Mouse (Mus musculus) hindbrain, embryonic 15.5 days (tissue): ENCODE results near the gene Med16. TPM values are rescaled to one million over a fixed set of nuclear protein-coding genes. Genes with fewer than 3 reads are reported as not detected.
A peak's percentile ranks its signal among the peaks of the same experiment; 100 is the strongest.

Source experiments
- ATAC-seq: fragments of 200-750 bp; cut with Nextera tagmentation; 2 replicates; pipeline ENCODE4 v1.8.0; 2017; ENCODE audit warnings: low read depth, moderate number of reproducible peaks, moderate TSS enrichment; ENCODE audit not compliant: low FRiP score
- H3K27ac ChIP-seq: fragments of 300-500 bp; sonication (generic); replicated peaks from 2 replicates; pipeline ENCODE4 v1.5.1; 2015; ENCODE audit warnings: mild to moderate bottlenecking, inconsistent platforms
- H3K27me3 ChIP-seq: fragments of 300-500 bp; sonication (generic); 2 replicates; pipeline ENCODE4 v1.6.1; 2015; ENCODE audit warnings: control low read depth, inconsistent platforms
- H3K36me3 ChIP-seq: fragments of 300-500 bp; sonication (generic); 2 replicates; pipeline ENCODE4 v1.6.1; 2015; ENCODE audit warnings: control low read depth, inconsistent platforms
- H3K4me1 ChIP-seq: fragments of 300-500 bp; sonication (generic); replicated peaks from 2 replicates; pipeline ENCODE4 v1.6.1; 2015; ENCODE audit warnings: control low read depth, inconsistent platforms
- H3K4me2 ChIP-seq: fragments of 300-500 bp; sonication (generic); 2 replicates; pipeline ENCODE4 v1.6.1; 2015; ENCODE audit warnings: moderate library complexity, mild to moderate bottlenecking, inconsistent platforms
- H3K4me3 ChIP-seq: fragments of 300-500 bp; sonication (generic); 2 replicates; pipeline ENCODE4 v1.5.1; 2015; ENCODE audit warnings: mild to moderate bottlenecking, inconsistent platforms
- H3K9ac ChIP-seq: fragments of 300-500 bp; sonication (generic); 2 replicates; pipeline ENCODE4 v1.6.1; 2015; ENCODE audit warnings: inconsistent platforms
- H3K9me3 ChIP-seq: fragments of 300-500 bp; sonication (generic); 2 replicates; pipeline ENCODE4 v1.6.1; 2016; ENCODE audit warnings: control low read depth, inconsistent platforms
- WGBS: fragments of 180-500 bp; shearing (Covaris S2); methylation state at CpG from one replicate; pipeline ENCODE4 v1.1.7; 2015; 5-methylcytosine and 5-hydroxymethylcytosine counted together
- polyA plus RNA-seq: library from polyadenylated mRNA; unstranded; fragments of >200 nt; fragmentation: Nextera tagmentation; extraction: Ambion mirVana; gene quantifications from 2 replicates; pipeline ENCODE4 v1.2.1, GENCODE M21; 2015

Med16 gene
- polyA plus RNA-seq, 1 experiment from 2014 or later: 54.2 TPM

- Histone ChIP-seq H3K9me3 (no peaks in the 10 kb centered on the region), H3K4me1 (peaks cover 59% of the 10 kb centered on the region), H3K27me3 (no peaks in the 10 kb centered on the region), H3K27ac (no peak overlapping the region), H3K4me2 (peak overlapping the region; percentile 19; the same call in 1 of the 2 replicates), H3K4me3 (no peak overlapping the region), H3K9ac (no peak overlapping the region), H3K36me3 (0 out of 2 replicates have a peak, but pooled peaks cover 4% of the 10 kb centered on the region)
- WGBS: 57% methylated on average over 16 of the region's 16 CpGs
- ATAC-seq: no peak
Measured at GRCm38 (mm10) chr10:79930826-79931186, 22.1 kb upstream of the Med16 start.

- Histone ChIP-seq H3K4me3 (no peak overlapping the region), H3K36me3 (0 out of 2 replicates have a peak, but pooled peaks cover 4% of the 10 kb centered on the region), H3K9ac (no peak overlapping the region), H3K4me2 (peak overlapping the region; percentile 93; the same call in 1 of the 2 replicates), H3K9me3 (no peaks in the 10 kb centered on the region), H3K27ac (no peak overlapping the region; the same call in 1 of the 2 replicates), H3K27me3 (no peaks in the 10 kb centered on the region), H3K4me1 (peaks cover 64% of the 10 kb centered on the region)
- no peak for ATAC-seq
- 71% methylated on average over 18 of the region's 18 CpGs for WGBS
Measured at GRCm38 (mm10) chr10:79929967-79930825, 21.5 kb upstream of the Med16 start.

GRCm38 (mm10) chr10:79928907-79929701, 20.4 kb upstream of the Med16 start:
- peak overlapping the region; percentile 93 for H3K4me2 ChIP-seq
- no peak for ATAC-seq
- peak overlapping the region; percentile 51 for H3K9ac ChIP-seq
- H3K4me1 ChIP-seq: peaks cover 61% of the 10 kb centered on the region
- no peaks in the 10 kb centered on the region for H3K9me3 ChIP-seq
- H3K27ac ChIP-seq: peak overlapping the region; percentile 92
- H3K36me3 ChIP-seq: 0 out of 2 replicates have a peak, but pooled peaks cover 4% of the 10 kb centered on the region
- H3K27me3 ChIP-seq: 0 out of 2 replicates have a peak, but pooled peaks cover 2% of the 10 kb centered on the region
- 27% methylated on average over 9 of the region's 9 CpGs for WGBS
- H3K4me3 ChIP-seq: peak overlapping the region; percentile 96

- Histone ChIP-seq H3K27ac (peak overlapping the region; percentile 92), H3K4me1 (peaks cover 51% of the 10 kb centered on the region), H3K4me3 (peak overlapping the region; percentile 96), H3K9me3 (no peaks in the 10 kb centered on the region), H3K9ac (peak overlapping the region; percentile 89), H3K27me3 (peaks cover 10% of the 10 kb centered on the region), H3K36me3 (0 out of 2 replicates have a peak, but pooled peaks cover 4% of the 10 kb centered on the region), H3K4me2 (peak overlapping the region; percentile 93)
- no peak for ATAC-seq
- 2% methylated on average over 29 of the region's 29 CpGs for WGBS
Measured at GRCm38 (mm10) chr10:79928030-79928694, 19.4 kb upstream of the Med16 start.

GRCm38 (mm10) chr10:79927324-79928029, 18.8 kb upstream of the Med16 start:
- peak; percentile 40 for ATAC-seq
- H3K36me3 ChIP-seq: 0 out of 2 replicates have a peak, but pooled peaks cover 4% of the 10 kb centered on the region
- under 1% methylated on average over 54 of the region's 54 CpGs for WGBS
- H3K9me3 ChIP-seq: no peaks in the 10 kb centered on the region
- H3K27ac ChIP-seq: peak overlapping the region; percentile 92
- H3K4me3 ChIP-seq: peak overlapping the region; percentile 96
- H3K4me2 ChIP-seq: peak overlapping the region; percentile 93
- H3K9ac ChIP-seq: peak overlapping the region; percentile 89
- peaks cover 45% of the 10 kb centered on the region for H3K4me1 ChIP-seq
- peaks cover 17% of the 10 kb centered on the region for H3K27me3 ChIP-seq

- Histone ChIP-seq H3K27ac (peak within 1 kb of the TSS; percentile 92), H3K4me2 (peak within 1 kb of the TSS; percentile 93), H3K9me3 (no peaks in the 10 kb centered on the region), H3K4me1 (peaks cover 39% of the 10 kb centered on the region), H3K27me3 (peaks cover 25% of the 10 kb centered on the region), H3K36me3 (no peaks in the 10 kb centered on the region), H3K9ac (peak within 1 kb of the TSS; percentile 89), H3K4me3 (peak within 1 kb of the TSS; percentile 96)
- peak; percentile 77 for ATAC-seq
- WGBS: under 1% methylated on average over 63 of the region's 63 CpGs
Measured at GRCm38 (mm10) chr10:79926491-79927323, 18.0 kb upstream of the Med16 start, which contains the start of gene Arid3a. TSS of gene Arid3a (plus strand) at chr10:79927043.

GRCm38 (mm10) chr10:79925785-79926490, 17.2 kb upstream of the Med16 start:
- peak overlapping the region; percentile 89 for H3K9ac ChIP-seq
- H3K9me3 ChIP-seq: no peaks in the 10 kb centered on the region
- 11% methylated on average over 15 of the region's 15 CpGs for WGBS
- peak overlapping the region; percentile 93 for H3K4me2 ChIP-seq
- peak overlapping the region; percentile 96 for H3K4me3 ChIP-seq
- H3K27ac ChIP-seq: peak overlapping the region; percentile 92
- peaks cover 32% of the 10 kb centered on the region for H3K27me3 ChIP-seq
- ATAC-seq: no peak; the same call in 1 of the 2 replicates
- H3K36me3 ChIP-seq: no peaks in the 10 kb centered on the region
- H3K4me1 ChIP-seq: peaks cover 45% of the 10 kb centered on the region

GRCm38 (mm10) chr10:79924998-79925784, 16.5 kb upstream of the Med16 start:
- ATAC-seq: no peak
- Histone ChIP-seq H3K4me1 (peaks cover 45% of the 10 kb centered on the region), H3K4me2 (peak overlapping the region; percentile 93), H3K27ac (peak overlapping the region; percentile 38; the same call in 1 of the 2 replicates), H3K27me3 (peaks cover 39% of the 10 kb centered on the region), H3K4me3 (peak overlapping the region; percentile 96; the same call in 1 of the 2 replicates), H3K9ac (no peak overlapping the region), H3K36me3 (no peaks in the 10 kb centered on the region), H3K9me3 (no peaks in the 10 kb centered on the region)
- 14% methylated on average over 29 of the region's 29 CpGs for WGBS

GRCm38 (mm10) chr10:79921572-79921971, 12.8 kb upstream of the Med16 start:
- peak overlapping the region; percentile 36 for H3K9ac ChIP-seq
- WGBS: 3% methylated on average over 34 of the region's 34 CpGs

More at GRCm38 (mm10) chr10:79921572-79921971, 12.8 kb upstream of the Med16 start:
- H3K4me3 ChIP-seq: peak overlapping the region; percentile 33
- H3K27ac ChIP-seq: no peak overlapping the region
- peaks cover 67% of the 10 kb centered on the region for H3K27me3 ChIP-seq
- H3K36me3 ChIP-seq: no peaks in the 10 kb centered on the region
- peak overlapping the region; percentile 53 for H3K4me2 ChIP-seq
- no peaks in the 10 kb centered on the region for H3K9me3 ChIP-seq
- peaks cover 47% of the 10 kb centered on the region for H3K4me1 ChIP-seq
- no peak for ATAC-seq
